Mouse (Mus musculus) midbrain, embryonic 16.5 days (tissue): ENCODE measurements at regions not wholly inside any gene's neighbourhood (a gene's known extent, or its start where the extent isn't known, plus 50 kb on each side); places are given as distances from the start of the nearest gene placed in this dataset.

ENCODE experiments used
- ATAC-seq: fragments of 200-750 bp; cut with Nextera tagmentation; 2 replicates; pipeline ENCODE4 v1.8.0; 2017; ENCODE audit warnings: moderate TSS enrichment
- H3K27ac ChIP-seq: fragments of 300-500 bp; sonication (generic); 2 replicates; pipeline ENCODE4 v1.5.1; 2014; ENCODE audit warnings: mild to moderate bottlenecking, low read length, mixed read lengths
- H3K27me3 ChIP-seq: fragments of 300-500 bp; sonication (generic); 2 replicates; pipeline ENCODE4 v1.6.1; 2014; ENCODE audit warnings: low read depth, low read length, mixed read lengths; ENCODE audit not compliant: control insufficient read depth, insufficient read depth
- H3K36me3 ChIP-seq: fragments of 300-500 bp; sonication (generic); 2 replicates; pipeline ENCODE4 v1.6.1; 2014; ENCODE audit warnings: mild to moderate bottlenecking, low read length, moderate library complexity, mixed read lengths; ENCODE audit not compliant: control insufficient read depth, insufficient read depth
- H3K4me1 ChIP-seq: fragments of 300-500 bp; sonication (generic); 2 replicates; pipeline ENCODE4 v1.6.1; 2014; ENCODE audit warnings: mild to moderate bottlenecking, low read length, mixed read lengths; ENCODE audit not compliant: control insufficient read depth, insufficient read depth
- H3K4me2 ChIP-seq: fragments of 300-500 bp; sonication (generic); 2 replicates; pipeline ENCODE4 v1.6.1; 2014; ENCODE audit warnings: mild to moderate bottlenecking, low read length, mixed read lengths
- H3K4me3 ChIP-seq: fragments of 300-500 bp; sonication (generic); 2 replicates; pipeline ENCODE4 v1.5.1; 2014; ENCODE audit warnings: low read depth, mild to moderate bottlenecking, low read length, moderate library complexity, mixed read lengths
- H3K9ac ChIP-seq: fragments of 300-500 bp; sonication (generic); 2 replicates; pipeline ENCODE4 v1.6.1; 2014; ENCODE audit warnings: low read depth, low read length, mixed read lengths
- H3K9me3 ChIP-seq: fragments of 300-500 bp; sonication (generic); replicated peaks from 2 replicates; pipeline ENCODE4 v1.6.1; 2014; ENCODE audit warnings: mild to moderate bottlenecking, low read length, mixed read lengths; ENCODE audit not compliant: control insufficient read depth, poor library complexity, severe bottlenecking
- WGBS: fragments of 180-500 bp; shearing (Covaris S2); extraction: QIAGEN DNeasy Blood & Tissue Kit; methylation state at CpG from one replicate; pipeline ENCODE4 v1.1.7; 2014; 5-methylcytosine and 5-hydroxymethylcytosine counted together

GRCm38 (mm10) chr3:132237344-132237743 is 152.3 kb downstream of the Dkk2 start:
- Histone ChIP-seq H3K9ac (no peak overlapping the region), H3K4me2 (no peak overlapping the region), H3K9me3 (no peaks in the 10 kb centered on the region), H3K36me3 (no peaks in the 10 kb centered on the region), H3K27me3 (no peaks in the 10 kb centered on the region), H3K4me1 (no peaks in the 10 kb centered on the region), H3K4me3 (no peak overlapping the region), H3K27ac (no peak overlapping the region)
- no peak for ATAC-seq
- WGBS: 76% methylated on average over 3 of the region's 3 CpGs

- no peak overlapping the region for H3K27ac ChIP-seq
- no peak overlapping the region for H3K4me2 ChIP-seq
- H3K27me3 ChIP-seq: no peaks in the 10 kb centered on the region
- H3K36me3 ChIP-seq: no peaks in the 10 kb centered on the region
- H3K4me1 ChIP-seq: no peaks in the 10 kb centered on the region
- no peak overlapping the region for H3K9ac ChIP-seq
- no peaks in the 10 kb centered on the region for H3K9me3 ChIP-seq
- no peak overlapping the region for H3K4me3 ChIP-seq
- 79% methylated on average over 1 of the region's 1 CpGs for whole genome bisulfite sequencing
- ATAC-seq: no peak
These were observed 172.7 kb downstream of the Dkk2 start for GRCm38 (mm10) chr3:132257834-132258233.

- Histone ChIP-seq H3K4me2 (no peak overlapping the region), H3K27ac (no peak overlapping the region), H3K4me3 (no peak overlapping the region), H3K9ac (no peak overlapping the region), H3K36me3 (no peaks in the 10 kb centered on the region), H3K9me3 (no peaks in the 10 kb centered on the region), H3K4me1 (no peaks in the 10 kb centered on the region), H3K27me3 (no peaks in the 10 kb centered on the region)
- WGBS: 85% methylated on average over 1 of the region's 1 CpGs
- ATAC-seq: no peak
These were observed 184.5 kb downstream of the Dkk2 start for GRCm38 (mm10) chr3:132269641-132270040.

- ATAC-seq: no peak
- Histone ChIP-seq H3K4me2 (no peak overlapping the region), H3K27ac (no peak overlapping the region), H3K4me3 (no peak overlapping the region), H3K4me1 (no peaks in the 10 kb centered on the region), H3K9me3 (no peaks in the 10 kb centered on the region), H3K9ac (no peak overlapping the region), H3K36me3 (no peaks in the 10 kb centered on the region), H3K27me3 (no peaks in the 10 kb centered on the region)
- 80% methylated on average over 10 of the region's 10 CpGs for WGBS
These were observed 189.7 kb downstream of the Dkk2 start for GRCm38 (mm10) chr3:132274786-132275185.

GRCm38 (mm10) chr3:132277771-132278170 is 192.7 kb downstream of the Dkk2 start:
- Histone ChIP-seq H3K27me3 (no peaks in the 10 kb centered on the region), H3K9ac (no peak overlapping the region), H3K27ac (no peak overlapping the region), H3K4me2 (no peak overlapping the region), H3K36me3 (no peaks in the 10 kb centered on the region), H3K4me1 (no peaks in the 10 kb centered on the region), H3K9me3 (no peaks in the 10 kb centered on the region), H3K4me3 (no peak overlapping the region)
- 93% methylated on average over 1 of the region's 1 CpGs for WGBS
- ATAC-seq: no peak

GRCm38 (mm10) chr3:132287714-132288113 is 202.6 kb downstream of the Dkk2 start:
- 73% methylated on average over 3 of the region's 3 CpGs for WGBS
- ATAC-seq: no peak
- no peak overlapping the region for H3K4me2 ChIP-seq

GRCm38 (mm10) chr3:132326961-132327360 is 241.9 kb downstream of the Dkk2 start:
- Histone ChIP-seq H3K9me3 (no peaks in the 10 kb centered on the region), H3K27ac (no peak overlapping the region), H3K36me3 (no peaks in the 10 kb centered on the region), H3K9ac (no peak overlapping the region), H3K4me3 (no peak overlapping the region), H3K27me3 (no peaks in the 10 kb centered on the region), H3K4me2 (no peak overlapping the region), H3K4me1 (no peaks in the 10 kb centered on the region)
- 77% methylated on average over 4 of the region's 4 CpGs for WGBS
- ATAC-seq: no peak

More at GRCm38 (mm10) chr3:132287714-132288113, 202.6 kb downstream of the Dkk2 start:
- H3K9me3 ChIP-seq: no peaks in the 10 kb centered on the region
- no peak overlapping the region for H3K9ac ChIP-seq
- no peaks in the 10 kb centered on the region for H3K4me1 ChIP-seq
- no peak overlapping the region for H3K27ac ChIP-seq
- H3K36me3 ChIP-seq: no peaks in the 10 kb centered on the region
- no peaks in the 10 kb centered on the region for H3K27me3 ChIP-seq
- no peak overlapping the region for H3K4me3 ChIP-seq

GRCm38 (mm10) chr3:132343625-132344024 is 258.5 kb downstream of the Dkk2 start:
- ATAC-seq: no peak
- no peak overlapping the region for H3K4me3 ChIP-seq

GRCm38 (mm10) chr3:132345856-132346255 is 260.8 kb downstream of the Dkk2 start:
- WGBS: 97% methylated on average over 1 of the region's 1 CpGs
- Histone ChIP-seq H3K27ac (no peak overlapping the region), H3K4me3 (no peak overlapping the region), H3K9ac (no peak overlapping the region), H3K27me3 (no peaks in the 10 kb centered on the region), H3K9me3 (no peaks in the 10 kb centered on the region), H3K36me3 (no peaks in the 10 kb centered on the region), H3K4me2 (no peak overlapping the region), H3K4me1 (no peaks in the 10 kb centered on the region)
- no peak for ATAC-seq

More at GRCm38 (mm10) chr3:132343625-132344024, 258.5 kb downstream of the Dkk2 start:
- Histone ChIP-seq H3K36me3 (no peaks in the 10 kb centered on the region), H3K4me1 (no peaks in the 10 kb centered on the region), H3K27ac (no peak overlapping the region), H3K9me3 (no peaks in the 10 kb centered on the region), H3K4me2 (no peak overlapping the region), H3K9ac (no peak overlapping the region), H3K27me3 (no peaks in the 10 kb centered on the region)
- 41% methylated on average over 3 of the region's 3 CpGs for WGBS

- Histone ChIP-seq H3K4me2 (no peak overlapping the region), H3K4me3 (no peak overlapping the region), H3K9me3 (no peaks in the 10 kb centered on the region), H3K36me3 (no peaks in the 10 kb centered on the region), H3K27ac (no peak overlapping the region), H3K27me3 (no peaks in the 10 kb centered on the region), H3K9ac (no peak overlapping the region), H3K4me1 (no peaks in the 10 kb centered on the region)
- ATAC-seq: no peak
- 63% methylated on average over 1 of the region's 1 CpGs for WGBS
These were observed 264.5 kb downstream of the Dkk2 start for GRCm38 (mm10) chr3:132349602-132350001.
